Mouse (Mus musculus) brain, embryonic 14.5 days (tissue): ENCODE data around the gene Mbnl2.

Experiments
- CTCF ChIP-seq: fragments of 200-500 bp; IDR thresholded peaks from 2 replicates; pipeline ENCODE4 v1.5.1; 2012; ENCODE audit warnings: inconsistent platforms, mild to moderate bottlenecking, moderate library complexity, borderline replicate concordance; ENCODE audit not compliant: insufficient read depth, insufficient read length; ENCODE audit errors: extremely low read depth
- POLR2A ChIP-seq: fragments of 200-500 bp; IDR thresholded peaks from 2 replicates; pipeline ENCODE4 v1.6.1; 2012; ENCODE audit warnings: mild to moderate bottlenecking, inconsistent platforms, borderline replicate concordance; ENCODE audit not compliant: poor library complexity, insufficient read depth, insufficient read length, severe bottlenecking; ENCODE audit errors: extremely low read depth

DNA sequence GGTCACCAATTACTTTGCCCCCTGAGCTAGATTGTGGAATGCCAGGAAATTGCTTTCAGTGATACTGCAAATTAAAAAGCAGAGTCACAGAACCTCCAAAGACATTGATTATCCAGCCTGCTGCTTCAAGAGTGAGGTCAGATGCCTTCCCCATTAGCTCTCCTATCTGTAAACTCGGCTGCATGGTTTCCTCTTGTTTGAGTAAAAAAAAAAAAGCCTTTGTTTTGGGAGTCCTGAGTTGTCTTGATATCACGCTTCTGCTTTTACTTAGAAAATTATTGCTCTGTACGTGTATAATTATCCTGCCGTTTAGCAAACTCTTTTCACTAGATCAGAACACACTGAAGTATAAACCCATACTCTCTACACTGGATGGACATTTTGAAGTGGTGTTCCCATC is 35.3 kb upstream of the Mbnl2 start:
- TF ChIP-seq CTCF (no peak), POLR2A (no peak)
